Mouse (Mus musculus): ENCODE measurements at regions not wholly inside any gene's neighbourhood (a gene's known extent, or its start where the extent isn't known, plus 50 kb on each side); places are given as distances from the start of the nearest gene placed in this dataset.
"Not testable (repeated sequence)": the region's sequence is repeated elsewhere in the genome, so short reads cannot be mapped to it uniquely, and the experiment has no call there.

DNA sequence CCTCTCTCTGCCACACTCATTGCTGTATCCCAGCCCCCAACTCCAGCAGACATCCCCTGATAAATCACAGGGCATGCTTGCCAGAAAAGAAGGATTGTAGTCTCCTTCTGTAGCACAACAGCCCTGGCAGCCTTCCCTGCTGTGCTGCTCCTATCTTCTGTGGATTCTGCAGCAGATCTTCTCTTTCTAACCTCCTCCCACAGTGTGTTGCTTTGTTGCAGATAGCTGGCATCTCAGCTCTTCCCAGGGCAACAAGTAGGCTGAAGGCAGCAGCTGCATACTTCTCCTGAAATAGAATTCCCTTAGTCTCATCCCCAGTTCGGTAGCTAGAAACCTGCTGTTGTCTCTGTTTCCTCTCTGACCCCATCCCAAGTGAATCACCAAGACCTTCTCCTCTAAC is 77.7 kb downstream of the Amer1 start:
- DNase-seq (ENCODE audit: low read depth, low spot score), result no peak

DNA sequence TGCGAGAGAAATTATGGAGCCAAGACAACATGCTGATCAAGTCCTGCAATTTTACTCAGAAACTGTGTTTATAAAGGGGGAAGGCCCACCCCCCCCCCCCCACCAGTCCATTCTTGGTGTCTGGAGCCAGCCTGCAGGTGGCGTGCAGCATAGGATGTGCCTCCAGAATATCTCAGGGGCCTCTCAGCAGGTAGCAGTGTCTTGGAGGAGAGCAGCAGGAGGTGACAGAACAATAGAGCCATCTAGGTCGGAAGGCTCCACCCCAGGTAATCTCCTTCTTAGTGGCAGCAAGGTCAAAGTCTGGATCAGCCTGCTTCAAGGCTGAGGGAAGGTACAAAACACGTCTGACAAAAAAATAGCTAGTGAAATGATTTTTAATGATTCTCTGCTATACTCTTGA is 79.3 kb downstream of the Amer1 start:
- DNase-seq (ENCODE audit: low read depth, low spot score), result not testable (repeated sequence)

- DNase-seq (ENCODE audit: low read depth, low spot score), result peak; percentile 3
These were observed 85.6 kb downstream of the Amer1 start for GRCm38 (mm10) chrX:95359053-95359452.
